Mouse (Mus musculus) ovary, adult 18-20 months (tissue): ENCODE results near the gene Ifitm5.

Experiments used
- DNase-seq: peaks from one replicate; pipeline ENCODE4 v3.0.0; 2022; ENCODE audit warnings: low spot score, mixed read lengths

The Ifitm5 gene

GRCm38 (mm10) chr7:140939669-140940171, 10.4 kb downstream of the Ifitm5 start:
- DNase-seq = peak; percentile 35

DNA sequence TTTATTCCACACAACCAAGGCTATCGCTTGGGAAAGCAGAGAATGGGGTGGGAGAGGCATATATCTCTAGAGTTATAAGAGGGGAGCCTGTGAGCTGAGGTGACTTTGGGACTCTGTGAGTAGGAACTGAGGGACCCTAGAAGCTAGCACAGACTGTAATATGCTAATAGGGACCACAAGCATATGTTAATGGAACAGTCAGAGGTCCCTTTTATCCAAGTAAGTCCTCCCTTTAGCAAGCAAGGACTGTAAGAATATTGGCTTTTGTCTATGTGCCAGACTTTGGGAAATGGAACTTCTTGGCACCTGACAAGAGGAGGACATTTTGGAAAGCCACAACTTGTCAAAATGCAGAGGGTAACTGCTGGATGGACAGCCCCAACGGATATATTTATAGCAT, 11.2 kb downstream of the Ifitm5 start:
- DNase-seq = no peak

DNA sequence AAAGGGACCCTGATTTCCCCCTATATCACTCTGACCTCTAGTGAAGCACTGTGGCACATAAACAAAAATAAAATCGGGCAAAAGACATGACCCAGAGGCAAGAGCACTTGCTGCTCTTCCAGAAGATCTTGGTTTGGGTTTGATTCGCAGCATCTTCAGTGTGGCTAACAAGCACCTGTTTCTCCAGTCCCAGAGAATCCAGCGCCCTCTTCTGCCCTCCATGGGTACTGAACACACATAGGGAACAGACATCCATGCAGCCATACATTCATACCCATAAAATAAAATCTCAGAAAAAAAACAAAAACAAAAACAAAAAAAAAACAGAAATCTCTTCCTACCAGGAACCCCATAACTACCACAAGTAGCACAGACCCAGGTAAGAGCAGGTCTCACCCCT, 11.7 kb downstream of the Ifitm5 start:
- no peak for DNase-seq

DNA sequence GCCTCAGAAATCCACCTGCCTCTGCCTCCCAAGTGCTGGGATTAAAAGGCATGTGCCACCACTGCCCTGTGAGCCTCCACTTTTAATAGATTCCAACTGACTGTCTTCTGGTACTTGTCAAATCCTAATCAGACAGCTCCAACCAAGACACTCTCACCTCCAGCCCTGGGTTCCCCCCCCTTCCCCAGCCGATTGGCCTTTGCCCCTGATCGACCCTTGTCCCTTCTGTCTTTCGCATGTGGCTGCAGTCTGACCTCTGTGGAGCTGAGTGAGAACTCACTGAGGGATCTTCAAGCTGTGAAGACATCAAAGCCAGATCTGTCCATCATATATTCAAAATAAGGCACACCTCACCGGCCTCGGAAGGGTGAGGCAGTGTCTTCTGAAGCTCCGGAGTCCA, 22.9 kb downstream of the Ifitm5 start:
- no peak for DNase-seq

DNA sequence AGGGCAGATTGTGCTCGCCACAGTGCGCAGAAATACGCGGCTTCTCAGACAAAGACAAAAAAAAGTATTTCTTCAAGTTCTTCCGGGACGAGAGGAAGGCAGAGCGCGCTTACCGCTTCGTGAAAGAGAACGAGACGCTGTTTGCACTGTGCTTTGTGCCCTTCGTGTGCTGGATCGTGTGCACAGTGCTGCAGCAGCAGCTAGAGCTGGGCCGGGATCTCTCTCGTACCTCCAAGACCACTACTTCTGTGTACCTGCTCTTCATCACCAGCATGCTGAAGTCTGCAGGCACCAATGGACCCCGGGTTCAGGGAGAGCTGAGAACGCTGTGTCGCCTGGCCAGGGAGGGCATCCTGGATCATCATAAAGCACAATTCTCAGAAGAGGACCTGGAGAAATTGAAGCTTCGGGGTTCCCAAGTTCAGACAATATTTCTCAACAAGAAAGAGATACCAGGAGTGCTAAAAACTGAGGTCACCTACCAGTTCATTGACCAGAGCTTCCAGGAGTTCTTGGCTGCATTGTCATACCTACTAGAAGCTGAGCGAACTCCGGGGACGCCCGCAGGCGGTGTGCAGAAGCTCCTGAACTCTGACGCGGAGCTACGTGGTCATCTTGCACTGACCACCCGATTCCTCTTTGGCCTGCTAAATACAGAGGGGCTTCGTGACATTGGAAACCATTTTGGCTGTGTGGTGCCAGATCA, 26.9 kb downstream of the Ifitm5 start:
- no peak for DNase-seq

GRCm38 (mm10) chr7:140922398-140923069, 27.6 kb downstream of the Ifitm5 start:
- DNase-seq = no peak

DNA sequence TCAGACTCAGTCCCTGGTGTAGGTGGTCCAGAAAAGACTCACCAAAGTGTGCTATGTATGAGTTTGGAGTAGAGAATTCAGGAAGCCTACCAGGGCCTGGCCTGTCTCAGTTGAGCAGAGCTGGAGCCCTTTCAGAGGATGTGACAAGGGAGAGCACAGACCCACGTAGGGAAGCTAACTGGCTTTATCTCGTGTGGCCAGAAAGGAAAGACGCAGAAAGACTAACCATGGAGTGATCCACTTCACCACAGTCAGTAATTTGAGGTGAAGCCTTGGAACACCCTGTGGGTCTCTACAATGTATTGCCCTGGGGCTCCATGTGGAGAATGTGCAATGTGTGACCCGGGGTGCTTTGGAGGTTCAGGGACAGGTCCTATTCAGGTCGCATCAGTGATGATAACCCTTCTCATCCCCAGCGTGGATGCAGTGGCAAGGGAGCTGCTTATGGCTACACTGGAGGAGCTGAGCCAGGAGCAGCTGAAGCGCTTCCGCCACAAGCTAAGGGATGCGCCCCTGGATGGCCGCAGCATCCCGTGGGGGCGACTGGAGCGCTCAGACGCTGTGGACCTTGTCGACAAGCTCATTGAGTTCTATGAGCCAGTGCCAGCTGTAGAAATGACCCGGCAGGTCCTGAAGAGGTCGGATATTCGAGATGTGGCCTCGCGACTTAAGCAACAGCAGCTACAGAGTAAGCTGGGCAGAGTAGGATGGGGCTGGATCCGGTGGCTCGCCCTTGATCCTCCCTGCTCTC, 28.7 kb downstream of the Ifitm5 start:
- DNase-seq = no peak

- DNase-seq = no peak
Observed at GRCm38 (mm10) chr7:140920418-140921029, 29.6 kb downstream of the Ifitm5 start, which contains the start of gene Nlrp6. Nlrp6 (plus strand) TSS chr7:140920902.

- no peak for DNase-seq
Observed at GRCm38 (mm10) chr7:140919911-140920310, 30.2 kb downstream of the Ifitm5 start.

DNA sequence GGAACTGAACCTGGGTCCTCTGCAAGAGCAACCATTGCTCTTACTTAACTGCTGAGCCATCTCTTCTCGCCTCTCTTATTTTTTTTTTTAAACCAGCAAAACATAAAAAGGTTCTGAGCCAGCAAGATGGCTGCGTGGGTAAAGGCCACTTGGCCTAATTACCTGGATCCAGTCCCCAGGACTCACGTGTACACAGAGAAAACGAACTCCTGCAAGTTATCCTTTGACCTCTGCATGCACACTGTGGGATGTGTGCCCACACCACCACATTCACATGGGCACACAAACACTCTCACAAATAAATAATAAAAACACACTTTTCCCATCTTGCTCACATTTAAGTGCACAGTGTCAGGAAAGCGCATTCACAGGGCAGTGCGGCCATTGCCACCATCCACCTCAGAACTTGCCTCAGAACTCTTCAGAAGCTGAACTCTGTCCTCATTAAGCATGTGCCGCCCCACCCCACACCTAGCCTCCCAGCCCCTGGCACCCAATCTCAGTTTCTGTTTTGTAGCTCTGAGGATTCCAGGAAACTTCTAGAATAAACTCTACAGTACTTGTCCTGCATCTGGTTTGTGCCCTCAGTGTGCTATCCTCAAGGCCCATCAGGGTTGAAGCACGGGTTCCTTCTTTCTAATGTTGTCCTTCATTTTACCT, 35.9 kb downstream of the Ifitm5 start:
- DNase-seq = no peak

DNA sequence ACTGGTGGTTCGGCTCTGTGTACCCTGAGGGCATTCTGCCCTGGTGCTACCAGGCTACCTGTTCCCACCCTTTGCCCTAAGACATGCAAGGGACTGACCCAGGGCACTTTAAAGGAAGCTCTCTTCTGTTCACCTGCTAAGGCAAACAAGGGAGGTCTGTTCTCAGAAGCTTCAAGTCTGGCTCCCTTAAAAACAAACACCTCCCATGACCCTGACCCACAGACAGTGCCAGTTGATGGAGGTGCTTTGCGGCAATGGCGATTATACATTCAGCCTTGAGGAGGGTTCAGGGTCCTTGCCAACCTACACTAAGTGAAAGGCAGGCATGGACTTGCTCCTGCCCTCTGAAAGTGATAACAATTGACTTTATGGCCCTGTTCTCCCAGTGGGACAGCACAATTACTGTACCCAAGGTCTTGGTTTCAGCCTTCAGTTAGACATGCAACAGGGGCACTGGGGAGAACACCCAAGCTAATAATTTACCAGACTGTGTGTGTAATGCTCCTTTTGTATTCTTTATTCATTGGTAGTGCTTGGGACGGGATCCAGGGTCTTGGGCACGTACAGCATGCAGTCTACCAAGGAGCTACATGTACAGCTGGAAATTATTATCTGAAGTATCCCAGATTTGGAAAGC, 37.1 kb downstream of the Ifitm5 start:
- no peak for DNase-seq

- no peak for DNase-seq
Observed at GRCm38 (mm10) chr7:140912293-140912692, 37.8 kb downstream of the Ifitm5 start.

DNA sequence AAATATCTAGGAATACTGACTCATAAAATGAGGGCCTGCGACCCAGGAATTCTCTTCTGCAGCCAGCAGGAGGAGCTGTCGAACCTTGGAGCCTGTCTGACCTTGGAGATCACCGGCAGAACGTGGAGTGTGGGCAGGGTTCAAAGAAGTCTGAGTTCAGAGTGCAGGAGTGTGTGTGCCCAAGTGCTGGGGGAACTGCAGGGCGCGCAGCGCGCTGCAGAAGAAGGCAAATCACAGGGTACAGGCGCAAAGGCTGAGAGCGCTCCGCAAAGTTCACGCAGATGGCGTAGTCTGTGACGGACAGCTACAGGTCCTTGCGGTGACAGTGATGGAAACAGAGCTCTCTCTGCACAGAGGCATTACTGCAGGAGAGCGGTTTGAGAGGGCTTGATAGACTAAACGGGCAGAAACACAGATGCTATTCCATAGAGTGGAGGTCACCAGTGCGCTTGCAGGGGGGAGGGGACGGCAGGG, 41.4 kb downstream of the Ifitm5 start:
- DNase-seq = peak; percentile 64

- no peak for DNase-seq
Observed at GRCm38 (mm10) chr7:140908181-140908580, 41.9 kb downstream of the Ifitm5 start.

- no peak for DNase-seq
Observed at GRCm38 (mm10) chr7:140907697-140908096, 42.4 kb downstream of the Ifitm5 start.

GRCm38 (mm10) chr7:140907131-140907530, 43.0 kb downstream of the Ifitm5 start:
- peak; percentile 35 for DNase-seq

DNA sequence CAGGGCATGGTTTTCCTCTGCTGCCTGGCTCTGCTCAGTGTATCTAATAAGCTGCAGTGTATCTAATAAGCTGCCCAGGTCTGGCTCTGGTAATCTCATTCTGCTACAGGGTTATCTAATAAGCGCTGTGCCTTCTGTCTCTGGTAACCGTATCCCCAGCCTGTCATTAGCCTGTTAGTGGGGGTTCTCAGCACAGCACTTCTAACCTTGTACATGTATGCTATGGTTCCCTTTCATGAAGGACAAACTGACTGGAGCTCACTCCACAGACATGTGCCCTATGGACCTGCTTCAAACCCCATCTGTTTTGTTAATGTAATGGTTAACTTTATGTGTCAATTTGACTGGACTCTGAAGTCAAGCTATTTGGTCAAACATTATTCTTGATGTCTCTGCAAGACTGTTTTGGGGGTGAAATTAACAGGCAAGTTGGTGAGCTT, 44.4 kb downstream of the Ifitm5 start:
- no peak for DNase-seq

DNA sequence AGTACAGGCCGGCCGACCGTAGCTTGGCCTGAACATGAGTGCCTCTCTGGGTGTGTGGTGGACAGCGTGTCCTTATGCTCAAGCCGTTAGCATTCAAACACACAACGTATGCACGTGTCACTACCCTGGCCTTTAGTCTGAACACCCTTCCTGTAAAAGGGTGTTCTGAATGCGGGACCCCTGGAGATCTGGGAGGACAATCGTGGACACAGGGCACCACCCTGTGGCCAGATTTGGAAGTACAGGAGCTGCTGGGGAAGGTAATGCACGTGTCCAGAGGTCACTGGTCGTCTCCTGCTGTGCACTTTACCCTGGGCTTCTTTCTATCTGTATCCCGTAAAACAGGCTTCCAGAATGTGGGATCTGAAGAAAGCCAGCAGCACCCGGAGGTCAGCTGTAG, 46.9 kb downstream of the Ifitm5 start:
- DNase-seq = peak; percentile 34

DNA sequence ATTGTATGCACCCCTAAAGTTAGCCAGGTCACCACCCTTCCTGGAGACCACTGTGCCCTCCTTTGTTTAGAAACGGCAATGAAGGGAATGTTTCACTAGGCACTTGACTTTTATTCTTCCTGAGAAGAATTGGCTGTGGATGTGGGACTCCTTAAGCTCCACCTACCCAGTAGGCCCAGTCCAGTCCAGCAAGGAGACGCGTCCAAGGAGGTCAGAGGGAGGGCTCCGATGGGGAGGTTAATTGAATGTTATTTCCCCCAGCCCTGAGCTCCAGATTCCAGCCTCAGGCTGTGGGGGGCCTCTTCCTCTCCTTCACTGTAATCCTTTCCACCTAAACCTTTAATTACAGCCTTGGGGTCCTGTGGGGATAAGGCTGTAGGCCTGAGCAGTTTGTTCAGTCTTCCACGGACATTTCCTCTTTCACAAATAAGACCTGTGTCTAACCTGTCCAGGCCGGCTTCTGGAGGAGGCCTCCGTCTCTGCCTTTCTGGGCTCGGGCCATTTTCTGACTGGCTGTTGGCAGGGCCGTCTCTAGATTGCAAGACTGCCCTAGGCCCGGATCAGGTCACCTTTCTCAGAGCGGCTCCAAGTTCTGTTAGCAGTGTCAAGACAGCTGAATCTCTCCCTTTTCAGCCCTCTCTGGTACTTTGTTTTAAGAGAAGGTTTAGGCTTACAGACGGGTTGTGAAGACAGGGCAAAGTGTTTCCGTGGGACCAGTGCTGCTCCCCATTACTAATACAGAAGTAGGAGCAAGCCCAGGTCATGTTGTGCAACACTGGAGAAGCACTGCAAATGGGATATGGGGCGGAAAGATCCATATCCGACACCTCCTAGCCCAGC, 47.8 kb downstream of the Ifitm5 start:
- DNase-seq = no peak

GRCm38 (mm10) chr7:140900220-140900619, 49.9 kb downstream of the Ifitm5 start, which contains the start of gene Cox8b:
Cox8b (minus strand) TSS chr7:140900446.
- DNase-seq = no peak
